Mouse (Mus musculus) neural tube, embryonic 13.5 days (tissue): Measurements from ENCODE around the gene Nhsl2. TPM values are rescaled to one million over a fixed set of nuclear protein-coding genes. Genes with fewer than 3 reads are reported as not detected.

Source experiments
- ATAC-seq: fragments of 200-750 bp; cut with Nextera tagmentation; 2 replicates; pipeline ENCODE4 v1.8.0; 2017; ENCODE audit warnings: low read depth, mild to moderate bottlenecking, moderate TSS enrichment, moderate library complexity
- H3K27ac ChIP-seq: fragments of 300-500 bp; sonication (generic); replicated peaks from 2 replicates; pipeline ENCODE4 v1.5.1; 2015; ENCODE audit warnings: moderate library complexity, mild to moderate bottlenecking, inconsistent platforms
- H3K27me3 ChIP-seq: fragments of 300-500 bp; sonication (generic); 2 replicates; pipeline ENCODE4 v1.6.1; 2015; ENCODE audit warnings: mild to moderate bottlenecking, inconsistent platforms
- H3K36me3 ChIP-seq: fragments of 300-500 bp; sonication (generic); 2 replicates; pipeline ENCODE4 v1.6.1; 2015; ENCODE audit warnings: mild to moderate bottlenecking, inconsistent platforms
- H3K4me1 ChIP-seq: fragments of 300-500 bp; sonication (generic); replicated peaks from 2 replicates; pipeline ENCODE4 v1.6.1; 2015; ENCODE audit warnings: inconsistent platforms
- H3K4me2 ChIP-seq: fragments of 300-500 bp; sonication (generic); 2 replicates; pipeline ENCODE4 v1.6.1; 2015; ENCODE audit warnings: inconsistent platforms, mild to moderate bottlenecking, moderate library complexity
- H3K4me3 ChIP-seq: fragments of 300-500 bp; sonication (generic); 2 replicates; pipeline ENCODE4 v1.5.1; 2015; ENCODE audit warnings: mild to moderate bottlenecking, inconsistent platforms
- H3K9ac ChIP-seq: fragments of 300-500 bp; sonication (generic); 2 replicates; pipeline ENCODE4 v1.6.1; 2015; ENCODE audit warnings: moderate library complexity, mild to moderate bottlenecking, inconsistent platforms
- H3K9me3 ChIP-seq: fragments of 300-500 bp; sonication (generic); 2 replicates; pipeline ENCODE4 v1.6.1; 2016; ENCODE audit warnings: inconsistent platforms
- WGBS: fragments of 180-500 bp; shearing (Covaris S2); methylation state at CpG from one replicate; pipeline ENCODE4 v1.1.7; 2015; 5-methylcytosine and 5-hydroxymethylcytosine counted together
- polyA plus RNA-seq: library from polyadenylated mRNA; unstranded; fragments of >200 nt; fragmentation: Nextera tagmentation; extraction: Ambion mirVana; gene quantifications from 2 replicates; pipeline ENCODE4 v1.2.1, GENCODE M21; 2015

Gene Nhsl2
- polyA plus RNA-seq, 1 experiment from 2014 or later = 4.6 TPM

DNA sequence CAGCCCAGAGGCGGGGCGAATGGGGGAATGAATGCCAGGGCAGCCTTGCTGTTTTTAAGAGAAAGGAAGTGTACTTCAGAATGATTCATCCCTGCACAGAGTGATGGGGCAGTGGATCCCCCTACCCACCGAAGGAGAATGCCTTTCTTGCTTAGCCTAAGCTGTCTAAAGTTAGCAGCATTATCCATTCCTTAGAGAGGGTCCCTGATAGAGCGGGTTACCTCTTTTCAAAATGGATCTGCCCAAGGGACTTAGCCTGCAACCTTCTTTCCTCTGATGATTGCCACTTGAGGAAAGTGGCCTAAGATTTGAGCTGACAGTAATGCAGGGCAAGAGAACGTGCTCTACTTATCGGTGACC is 105.3 kb downstream of the Nhsl2 start:
- no peak for ATAC-seq
- no peaks in the 10 kb centered on the region for H3K36me3 ChIP-seq
- peaks cover 68% of the 10 kb centered on the region for H3K27me3 ChIP-seq
- H3K9me3 ChIP-seq = no peaks in the 10 kb centered on the region
- H3K9ac ChIP-seq = 0 out of 2 replicates have a peak overlapping the region, but pooled peaks have one; percentile 26
- H3K27ac ChIP-seq = no peak overlapping the region
- H3K4me3 ChIP-seq = peak overlapping the region; percentile 33; the same call in 1 of the 2 replicates
- 46% methylated on average over 6 of the region's 6 CpGs for WGBS
- peak overlapping the region; percentile 56 for H3K4me2 ChIP-seq
- H3K4me1 ChIP-seq = no peaks in the 10 kb centered on the region

DNA sequence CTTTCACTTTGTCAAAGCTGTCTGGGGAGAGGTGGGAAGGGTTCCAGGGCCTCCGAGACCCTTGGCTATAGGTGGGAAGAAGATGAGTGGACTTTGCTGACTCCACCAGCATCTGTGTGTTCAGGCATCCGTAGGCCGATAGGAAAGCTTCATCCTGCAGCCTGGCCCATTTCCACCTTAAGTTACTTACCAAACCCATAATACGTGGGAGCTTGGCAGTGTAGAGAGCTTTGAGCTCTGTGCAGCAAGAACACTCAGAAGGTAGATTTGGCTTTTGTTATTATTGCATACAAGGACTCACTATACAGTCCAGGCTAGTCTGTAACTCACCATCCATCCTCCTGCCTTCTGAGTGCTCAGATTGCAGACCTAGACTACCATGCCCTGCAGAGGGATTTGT is 112.7 kb downstream of the Nhsl2 start:
- H3K36me3 ChIP-seq = no peaks in the 10 kb centered on the region
- no peak overlapping the region for H3K4me2 ChIP-seq
- no peaks in the 10 kb centered on the region for H3K9me3 ChIP-seq
- H3K27ac ChIP-seq = no peak overlapping the region
- H3K4me1 ChIP-seq = no peaks in the 10 kb centered on the region
- WGBS = 88% methylated on average over 4 of the region's 4 CpGs
- H3K4me3 ChIP-seq = no peak overlapping the region
- peaks cover 47% of the 10 kb centered on the region for H3K27me3 ChIP-seq
- H3K9ac ChIP-seq = no peak overlapping the region
- ATAC-seq = no peak

DNA sequence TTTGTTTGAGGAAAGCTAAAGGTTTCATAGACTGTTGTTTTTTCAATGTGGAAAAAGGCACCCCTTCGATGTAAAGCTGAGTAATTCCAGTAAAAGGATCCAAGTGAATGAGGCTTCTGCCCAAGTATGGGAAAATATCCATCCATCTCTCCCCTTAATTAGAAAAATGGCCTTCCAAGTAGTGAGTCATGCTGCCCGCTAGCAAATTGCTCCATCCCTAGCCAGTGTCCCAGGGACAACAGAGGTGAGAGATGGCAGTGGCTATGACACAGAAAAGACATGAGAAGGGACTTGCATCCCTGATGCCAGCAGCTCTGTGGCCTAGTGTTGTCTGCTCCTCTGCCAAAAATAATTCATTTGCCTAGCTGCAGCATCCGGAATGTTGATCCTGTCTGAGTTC is 114.5 kb downstream of the Nhsl2 start:
- Histone ChIP-seq H3K4me3 (no peak overlapping the region), H3K4me2 (no peak overlapping the region), H3K9me3 (no peaks in the 10 kb centered on the region), H3K36me3 (no peaks in the 10 kb centered on the region), H3K27ac (no peak overlapping the region), H3K4me1 (no peaks in the 10 kb centered on the region), H3K9ac (no peak overlapping the region), H3K27me3 (peaks cover 37% of the 10 kb centered on the region)
- ATAC-seq = no peak
- 89% methylated on average over 3 of the region's 3 CpGs for WGBS

DNA sequence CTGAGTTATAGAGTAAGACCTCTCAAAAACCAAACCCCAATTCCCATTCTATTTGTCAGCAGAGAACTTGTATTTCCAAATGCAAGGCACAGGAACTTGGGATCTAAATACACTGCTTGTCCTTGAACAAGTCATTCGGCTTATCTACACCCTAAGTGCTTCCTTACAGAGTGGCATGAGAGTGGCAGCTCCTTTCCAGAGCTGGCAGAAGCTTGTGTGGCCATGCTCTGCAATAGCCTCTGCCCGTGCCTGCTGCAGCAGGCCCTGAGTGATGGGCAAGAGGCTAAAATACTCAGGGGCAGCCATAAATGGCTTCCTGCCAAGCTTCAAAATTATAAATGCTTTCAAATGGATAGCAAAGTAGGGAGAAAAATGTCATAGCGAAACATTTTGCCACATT is 123.8 kb downstream of the Nhsl2 start:
- Histone ChIP-seq H3K27ac (no peak overlapping the region), H3K9ac (no peak overlapping the region), H3K4me1 (no peaks in the 10 kb centered on the region), H3K4me2 (no peak overlapping the region), H3K27me3 (peaks cover 24% of the 10 kb centered on the region), H3K36me3 (no peaks in the 10 kb centered on the region), H3K9me3 (no peaks in the 10 kb centered on the region), H3K4me3 (no peak overlapping the region)
- WGBS = 78% methylated on average over 3 of the region's 3 CpGs
- no peak for ATAC-seq

DNA sequence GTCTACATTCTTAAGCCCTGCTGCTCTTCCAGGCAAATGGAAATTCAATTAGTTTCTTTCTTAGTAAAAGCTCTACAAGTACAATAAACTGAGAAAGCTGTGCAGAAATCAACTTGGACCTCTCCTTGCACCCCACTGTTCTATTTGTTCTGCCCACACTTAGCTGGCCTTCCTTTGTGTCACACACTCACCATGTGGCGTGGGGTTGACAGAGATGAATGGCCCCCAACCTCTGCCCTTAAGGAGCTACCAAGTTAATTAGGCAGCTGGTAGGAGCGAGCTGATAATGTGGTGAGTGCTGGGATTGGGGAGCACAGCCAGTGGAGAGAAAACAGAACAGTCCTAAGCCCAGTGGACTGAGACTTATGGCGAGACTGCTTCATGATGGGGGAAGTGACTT is 127.7 kb downstream of the Nhsl2 start:
- ATAC-seq = no peak
- no peaks in the 10 kb centered on the region for H3K4me1 ChIP-seq
- H3K27ac ChIP-seq = no peak overlapping the region
- 24% methylated on average over 3 of the region's 3 CpGs for WGBS
- no peaks in the 10 kb centered on the region for H3K9me3 ChIP-seq
- no peak overlapping the region for H3K9ac ChIP-seq
- peaks cover 54% of the 10 kb centered on the region for H3K27me3 ChIP-seq
- H3K36me3 ChIP-seq = no peaks in the 10 kb centered on the region
- H3K4me3 ChIP-seq = no peak overlapping the region
- H3K4me2 ChIP-seq = no peak overlapping the region

DNA sequence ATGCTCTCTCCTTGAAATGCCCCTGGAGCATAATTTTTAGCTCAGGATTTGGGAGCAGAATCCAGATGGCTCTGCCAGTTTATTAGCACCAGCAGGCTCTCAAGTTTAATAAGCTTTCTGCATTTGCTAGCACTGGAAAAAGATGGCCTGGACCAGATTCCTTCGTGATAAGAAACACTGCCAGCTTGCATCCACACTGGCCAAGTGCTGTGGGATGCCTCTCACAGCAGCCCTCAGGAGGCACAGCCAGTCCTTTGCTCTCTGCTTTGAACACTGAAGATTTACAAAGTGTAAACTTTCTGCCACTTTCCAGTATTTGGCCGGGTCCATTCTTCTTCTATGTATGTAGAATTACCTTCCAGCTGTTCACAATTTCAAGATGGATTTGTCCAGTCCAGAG is 129.7 kb downstream of the Nhsl2 start:
- Histone ChIP-seq H3K9ac (no peak overlapping the region), H3K9me3 (no peaks in the 10 kb centered on the region), H3K27ac (no peak overlapping the region), H3K4me3 (no peak overlapping the region), H3K4me2 (0 out of 2 replicates have a peak overlapping the region, but pooled peaks have one; percentile 16), H3K36me3 (no peaks in the 10 kb centered on the region), H3K27me3 (peaks cover 53% of the 10 kb centered on the region), H3K4me1 (no peaks in the 10 kb centered on the region)
- ATAC-seq = no peak; the same call in 1 of the 2 replicates
- 42% methylated on average over 2 of the region's 2 CpGs for WGBS

DNA sequence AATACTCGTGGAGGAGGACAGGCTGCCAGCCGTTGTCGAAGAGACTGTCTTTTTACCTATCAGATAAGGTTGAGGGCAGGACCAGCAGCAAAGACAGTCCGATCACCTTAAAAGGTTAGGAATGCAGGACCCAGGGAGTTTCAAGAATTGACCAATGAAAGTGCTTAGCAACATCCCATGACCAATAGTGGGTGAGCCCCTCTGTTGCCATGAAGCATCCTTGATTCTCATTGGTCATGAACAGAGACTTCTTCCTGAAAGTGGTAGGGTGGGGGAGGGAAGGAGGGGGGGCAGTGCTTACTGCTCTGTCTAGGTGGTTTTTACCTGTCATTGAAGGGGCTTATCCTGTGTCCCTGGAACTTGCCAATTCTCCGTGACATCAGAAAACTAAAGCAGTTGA is 130.1 kb downstream of the Nhsl2 start:
- no peak overlapping the region for H3K27ac ChIP-seq
- no peak overlapping the region for H3K9ac ChIP-seq
- WGBS = 38% methylated on average over 5 of the region's 5 CpGs
- peak; percentile 85 for ATAC-seq
- H3K4me2 ChIP-seq = 0 out of 2 replicates have a peak overlapping the region, but pooled peaks have one; percentile 16
- no peaks in the 10 kb centered on the region for H3K36me3 ChIP-seq
- H3K9me3 ChIP-seq = no peaks in the 10 kb centered on the region
- no peak overlapping the region for H3K4me3 ChIP-seq
- H3K4me1 ChIP-seq = no peaks in the 10 kb centered on the region
- peaks cover 57% of the 10 kb centered on the region for H3K27me3 ChIP-seq

DNA sequence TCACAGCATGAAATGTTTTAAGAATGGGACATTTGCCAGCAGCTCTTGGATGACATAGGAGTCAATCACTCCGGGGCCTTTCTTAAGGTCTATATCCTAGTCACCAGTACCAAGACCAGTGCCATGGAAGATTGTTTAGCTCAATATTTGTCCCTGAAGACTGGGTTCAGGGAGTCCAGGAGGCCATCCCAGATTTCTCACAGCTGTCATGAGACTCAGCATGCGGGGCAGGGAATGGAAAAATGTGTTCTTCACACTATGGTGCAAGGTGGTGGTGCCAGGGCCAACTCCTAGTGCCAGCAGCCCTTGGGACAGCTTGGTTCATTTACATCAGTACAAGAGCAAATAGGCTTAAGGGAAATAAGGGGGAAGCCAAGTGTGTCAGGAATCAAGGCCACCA is 131.4 kb downstream of the Nhsl2 start:
- H3K27me3 ChIP-seq = peaks cover 66% of the 10 kb centered on the region
- no peaks in the 10 kb centered on the region for H3K4me1 ChIP-seq

DNA sequence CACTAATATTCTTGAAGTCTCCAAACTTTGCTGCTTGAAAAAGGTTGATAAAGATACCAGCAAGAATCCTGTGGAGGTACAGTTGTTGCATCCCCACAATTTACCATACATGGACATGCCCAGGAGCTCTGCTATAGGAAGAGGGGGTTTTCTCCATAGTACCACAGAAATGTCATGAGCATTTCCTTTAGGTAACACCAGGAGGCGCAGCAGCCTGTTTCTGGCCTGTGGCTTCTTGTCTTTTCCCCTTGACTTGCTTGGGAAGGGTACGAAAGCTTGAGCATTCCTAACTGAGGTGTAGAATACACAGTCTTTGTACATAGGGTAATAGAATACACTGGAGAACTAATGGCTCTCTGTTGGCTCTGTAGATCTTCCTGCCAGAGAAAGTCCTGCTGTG is 132.3 kb downstream of the Nhsl2 start:
- Histone ChIP-seq H3K4me1 (no peaks in the 10 kb centered on the region), H3K36me3 (no peaks in the 10 kb centered on the region), H3K9me3 (no peaks in the 10 kb centered on the region), H3K9ac (no peak overlapping the region), H3K4me2 (no peak overlapping the region), H3K4me3 (no peak overlapping the region), H3K27me3 (peaks cover 72% of the 10 kb centered on the region), H3K27ac (no peak overlapping the region)
- 31% methylated on average over 2 of the region's 2 CpGs for WGBS
- ATAC-seq = no peak

More for the DNA sequence above, 131.4 kb downstream of the Nhsl2 start:
- no peak overlapping the region for H3K4me3 ChIP-seq
- no peak for ATAC-seq
- no peak overlapping the region for H3K4me2 ChIP-seq
- no peak overlapping the region for H3K9ac ChIP-seq
- 78% methylated on average over 2 of the region's 2 CpGs for WGBS
- no peak overlapping the region for H3K27ac ChIP-seq
- no peaks in the 10 kb centered on the region for H3K36me3 ChIP-seq
- H3K9me3 ChIP-seq = no peaks in the 10 kb centered on the region

DNA sequence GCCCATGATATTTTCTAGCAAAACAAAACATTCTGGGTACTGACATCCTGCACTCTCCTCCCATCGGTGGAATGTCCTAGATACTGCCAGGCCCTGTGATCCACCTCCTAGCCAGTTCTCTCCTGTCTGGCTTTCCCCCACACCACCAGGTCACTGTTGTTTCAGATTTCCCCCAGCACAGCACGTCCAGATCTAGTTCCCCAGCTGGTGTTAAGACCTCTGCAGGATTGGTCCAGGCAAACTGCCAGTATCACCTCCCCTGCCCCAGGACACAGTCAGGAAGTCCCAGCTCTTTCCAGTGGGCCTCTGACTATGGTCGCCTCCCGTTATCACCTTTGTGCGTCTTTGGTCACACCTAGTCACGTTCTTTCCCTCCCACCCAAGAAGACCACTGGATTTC is 134.5 kb downstream of the Nhsl2 start:
- Histone ChIP-seq H3K36me3 (no peaks in the 10 kb centered on the region), H3K4me2 (no peak overlapping the region), H3K27ac (no peak overlapping the region), H3K9ac (no peak overlapping the region), H3K4me3 (no peak overlapping the region), H3K4me1 (no peaks in the 10 kb centered on the region), H3K9me3 (no peaks in the 10 kb centered on the region), H3K27me3 (peaks cover 56% of the 10 kb centered on the region)
- ATAC-seq = no peak
- WGBS = 73% methylated on average over 6 of the region's 6 CpGs

DNA sequence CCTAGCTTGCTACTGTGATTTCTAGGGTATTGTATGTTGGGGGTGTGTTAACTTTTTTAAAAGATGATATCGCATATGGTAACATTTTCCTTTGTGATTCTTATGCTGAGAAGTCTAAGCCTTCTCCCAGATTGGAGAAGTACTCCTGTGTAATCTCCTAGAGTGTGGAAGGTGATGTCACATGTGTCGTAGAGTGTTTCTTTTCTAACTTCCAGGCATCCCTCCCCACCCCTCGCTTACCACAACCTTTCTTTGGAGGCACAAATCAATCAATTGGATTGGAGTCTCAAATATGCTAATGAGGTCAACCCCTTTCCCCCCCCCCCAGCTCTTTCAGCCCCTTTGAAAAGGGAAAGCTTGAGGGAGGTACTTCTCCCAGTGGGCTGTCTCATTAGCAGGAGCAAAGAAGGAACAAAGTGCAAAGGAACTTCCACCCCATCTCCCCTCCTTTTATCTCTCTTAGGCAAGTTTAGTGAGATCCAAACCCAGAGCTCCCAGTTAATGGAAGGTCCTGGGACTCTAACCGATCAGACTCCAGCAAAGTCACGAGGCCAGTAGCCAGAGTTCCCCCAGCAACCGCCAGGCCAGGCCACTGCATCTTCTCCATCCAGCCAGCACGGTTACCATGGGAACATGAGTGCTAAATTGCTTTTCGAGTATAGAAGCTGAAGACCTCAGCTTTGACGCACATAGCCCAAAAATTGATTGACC is 137.6 kb downstream of the Nhsl2 start:
- Histone ChIP-seq H3K9me3 (no peaks in the 10 kb centered on the region), H3K27me3 (peaks cover 52% of the 10 kb centered on the region), H3K4me2 (no peak overlapping the region), H3K27ac (no peak overlapping the region), H3K4me1 (no peaks in the 10 kb centered on the region), H3K4me3 (no peak overlapping the region), H3K36me3 (no peaks in the 10 kb centered on the region), H3K9ac (no peak overlapping the region)
- no peak for ATAC-seq
- WGBS = 30% methylated on average over 9 of the region's 9 CpGs

DNA sequence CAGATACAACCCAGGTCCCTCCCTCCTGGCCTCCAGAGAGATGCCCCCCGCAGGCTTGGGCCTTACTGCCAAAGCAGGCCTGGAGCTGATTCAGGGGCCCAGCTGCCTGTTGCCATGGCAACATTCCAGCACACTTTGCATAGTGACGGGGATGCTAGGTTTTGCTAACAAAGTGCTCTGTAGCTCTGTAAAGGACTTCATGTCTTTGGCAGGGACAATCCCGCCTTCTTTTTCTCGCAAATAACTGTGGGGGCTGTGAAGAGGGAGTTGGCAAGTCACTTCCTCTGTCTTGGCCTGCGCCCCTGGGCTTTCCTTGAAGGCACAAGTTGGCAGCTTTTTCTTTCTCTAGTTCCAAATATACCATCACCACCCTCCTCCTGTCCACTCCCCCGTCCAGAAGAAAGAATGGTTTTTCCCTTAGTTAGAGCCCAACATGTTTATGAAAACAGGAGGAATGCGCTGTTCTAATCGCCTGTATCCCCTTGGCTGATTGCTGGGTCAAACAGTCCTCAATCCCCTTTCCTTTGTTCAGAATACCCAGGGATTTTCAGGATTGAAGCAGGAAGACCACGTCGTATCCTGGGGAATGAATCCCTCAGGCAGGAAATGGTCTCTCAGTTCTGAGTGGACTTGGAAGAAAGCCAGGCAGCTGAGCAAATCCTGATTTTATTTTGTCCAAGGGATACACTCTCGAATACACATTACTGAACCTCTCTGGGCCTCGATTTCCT is 144.8 kb downstream of the Nhsl2 start:
- 33% methylated on average over 12 of the region's 12 CpGs for WGBS
- Histone ChIP-seq H3K9me3 (no peaks in the 10 kb centered on the region), H3K27ac (peak overlapping the region; percentile 52), H3K4me1 (peaks cover 4% of the 10 kb centered on the region; the same call in 1 of the 2 replicates), H3K27me3 (peaks cover 55% of the 10 kb centered on the region), H3K4me2 (no peak overlapping the region), H3K9ac (no peak overlapping the region), H3K4me3 (no peak overlapping the region), H3K36me3 (no peaks in the 10 kb centered on the region)
- ATAC-seq = peak; percentile 93
